Mouse (Mus musculus) right cerebral cortex, adult 18-20 months (tissue): ENCODE measurements at regions not wholly inside any gene's neighbourhood (a gene's known extent, or its start where the extent isn't known, plus 50 kb on each side); places are given as distances from the start of the nearest gene placed in this dataset.

Experiments
- DNase-seq: peaks from one replicate; pipeline ENCODE4 v3.0.0; 2022; ENCODE audit warnings: mixed read lengths

DNA sequence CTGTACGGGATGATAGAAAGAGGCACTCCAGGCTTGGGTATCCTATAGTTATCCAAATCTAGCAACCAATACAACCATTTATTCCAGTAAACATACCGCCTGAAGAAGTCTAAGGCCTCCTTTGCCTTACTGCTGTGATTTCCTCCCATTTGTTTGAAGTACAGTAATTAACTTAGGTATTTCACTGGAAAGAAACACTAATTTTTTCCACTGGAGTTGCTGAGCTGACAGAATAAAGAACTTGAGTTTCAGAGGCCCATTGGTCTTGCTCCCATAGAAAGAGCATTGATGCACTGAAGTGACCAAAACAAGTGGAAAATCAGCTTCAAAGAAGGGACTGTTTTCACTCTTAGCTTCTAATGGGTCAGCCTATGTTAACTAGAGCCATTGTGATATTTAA lies 1100.8 kb upstream of the Gm7489 start:
- no peak for DNase-seq

DNA sequence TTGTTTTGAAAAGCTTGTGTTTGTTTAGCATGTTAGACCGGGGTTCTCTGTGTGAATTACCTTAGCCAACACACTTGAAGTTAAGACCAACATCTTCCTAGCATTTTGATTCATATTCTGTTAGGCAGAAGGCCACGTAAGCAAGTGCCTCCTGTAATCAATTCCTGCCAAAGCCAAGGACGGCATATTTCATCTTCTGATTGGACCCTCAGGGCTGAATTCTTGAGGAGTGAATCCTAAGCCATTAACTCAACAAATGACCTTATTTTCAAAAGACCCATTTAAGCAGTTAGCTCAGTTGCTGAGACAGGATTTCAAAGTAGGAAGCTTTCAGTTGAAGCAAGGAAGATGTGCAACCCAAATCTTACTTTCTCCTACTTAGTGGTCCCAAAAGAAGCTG lies 1099.5 kb upstream of the Gm7489 start:
- no peak for DNase-seq

DNA sequence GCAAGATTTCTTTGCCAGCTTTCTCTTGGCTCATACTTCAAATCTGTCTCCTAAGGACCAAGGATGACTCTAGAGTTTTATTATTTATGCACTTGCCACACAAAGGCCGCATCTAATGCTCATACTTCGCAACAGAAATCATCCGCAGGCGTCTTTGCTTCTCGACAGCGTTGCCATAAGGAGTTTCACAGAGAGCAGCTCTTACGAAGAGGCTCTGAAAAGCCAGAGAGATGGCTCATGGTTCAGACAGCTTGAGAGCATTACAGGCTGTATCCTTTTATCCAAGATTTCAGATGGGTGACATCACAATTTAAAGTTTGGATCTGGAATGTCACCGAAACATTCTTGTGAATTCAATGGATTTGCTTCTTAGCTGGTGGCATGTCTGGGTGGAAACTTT lies 1098.7 kb upstream of the Gm7489 start:
- DNase-seq = no peak

DNA sequence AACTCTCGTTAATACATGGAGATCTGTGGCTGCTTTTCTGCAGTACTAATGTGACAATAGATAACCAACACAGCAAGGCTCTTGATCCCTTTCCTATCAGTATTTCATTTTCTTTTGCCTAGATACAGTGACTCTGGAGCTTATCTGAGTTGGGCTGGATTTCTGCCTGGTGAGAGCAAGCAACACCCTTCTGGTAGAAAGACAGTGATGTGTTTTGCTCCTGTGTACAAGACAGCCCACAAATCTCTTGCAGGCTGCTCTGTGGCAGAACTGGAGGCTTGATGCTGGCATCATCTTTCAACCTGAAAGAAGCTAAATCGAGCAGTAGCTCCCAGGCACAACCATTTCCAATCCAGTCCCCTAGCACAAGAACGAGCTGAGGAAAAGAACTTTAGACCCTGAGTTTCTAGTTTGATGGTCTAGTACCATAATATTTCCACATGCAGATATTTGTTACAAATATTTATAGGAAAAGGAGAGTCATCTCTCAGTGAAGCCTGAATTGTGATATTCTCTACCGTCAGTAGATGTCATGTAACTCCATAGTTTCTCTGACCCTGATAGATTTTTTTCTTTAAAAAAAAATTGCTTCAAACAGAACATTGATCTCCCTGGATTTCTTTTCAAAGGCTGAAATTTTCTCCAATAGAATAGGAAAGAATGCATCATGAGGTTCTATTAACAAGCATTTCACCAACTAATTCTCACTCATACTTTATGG lies 1079.1 kb upstream of the Gm7489 start:
- DNase-seq = peak; percentile 26

DNA sequence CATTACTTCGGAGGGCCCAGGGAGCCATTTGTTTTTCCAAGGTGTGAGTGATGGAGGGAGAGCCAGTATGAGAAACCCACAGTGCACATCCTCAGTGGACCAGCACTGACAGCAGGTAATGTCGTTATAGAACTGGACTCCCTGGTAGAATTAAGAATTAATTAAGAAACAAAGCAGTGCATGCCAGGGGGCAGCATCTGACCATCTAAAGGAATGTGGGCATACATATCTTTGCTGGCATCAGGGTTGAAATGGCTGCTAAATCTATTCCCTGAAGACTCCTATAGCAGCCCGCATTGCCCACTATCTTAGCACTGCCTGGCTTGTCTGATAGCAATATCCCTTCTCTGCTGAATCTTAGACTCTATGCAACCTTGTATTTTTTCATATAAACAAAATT lies 1076.1 kb upstream of the Gm7489 start:
- DNase-seq = peak; percentile 9

DNA sequence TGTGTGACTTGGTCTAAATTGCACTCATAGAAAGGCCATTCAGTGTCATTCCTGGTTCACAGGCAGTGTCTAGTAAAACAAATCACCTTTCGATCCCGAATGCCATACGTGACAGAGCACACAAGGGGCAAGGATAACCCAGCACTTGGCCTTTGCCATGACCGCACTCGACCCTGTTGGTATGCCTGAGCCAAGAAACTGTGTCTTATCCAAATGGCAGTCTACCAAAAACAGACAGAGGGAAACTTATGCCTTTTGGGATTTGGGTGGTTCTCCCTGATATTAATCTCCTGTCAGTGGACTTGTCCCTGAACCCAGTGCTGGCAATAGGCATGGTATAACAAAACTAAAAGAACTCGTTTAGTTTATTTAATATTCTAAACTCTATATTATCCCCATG lies 1063.9 kb upstream of the Gm7489 start:
- no peak for DNase-seq

DNA sequence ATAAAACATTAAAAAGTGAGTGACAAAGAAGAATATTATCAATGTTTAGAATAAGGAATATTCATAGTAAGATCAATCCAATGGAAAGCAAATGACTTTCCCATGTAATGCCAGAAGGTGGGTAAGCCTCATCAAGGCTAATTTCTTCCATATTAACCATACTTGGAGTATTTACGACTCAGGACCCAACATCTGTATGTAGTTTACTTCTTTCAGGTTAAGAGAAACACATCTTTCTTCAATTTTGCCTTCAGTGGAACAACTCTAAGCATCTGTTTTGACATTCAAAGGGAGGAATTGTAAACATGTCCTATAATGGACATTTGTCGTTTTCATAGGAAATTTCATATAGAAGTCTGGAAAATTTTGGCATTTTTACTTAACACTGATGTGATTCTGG lies 1047.8 kb upstream of the Gm7489 start:
- DNase-seq = no peak

DNA sequence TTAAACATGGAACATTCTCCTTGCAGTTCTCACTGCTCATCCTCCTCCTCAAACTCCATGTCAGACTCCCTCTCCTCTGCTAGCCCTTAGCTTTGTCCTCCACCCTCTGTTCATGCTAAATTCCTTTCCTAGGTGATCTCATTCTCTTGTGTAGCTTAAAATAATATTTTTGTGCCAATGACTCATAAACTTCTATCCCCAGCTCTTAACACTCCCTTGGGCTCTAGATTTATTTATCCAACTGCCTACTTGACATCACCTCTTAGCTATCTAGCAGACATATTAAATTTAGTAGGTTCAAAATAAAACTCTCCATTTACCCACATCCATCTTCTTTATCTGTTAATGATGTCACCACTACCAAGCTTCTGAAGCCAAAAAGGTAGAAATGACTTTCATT lies 1036.6 kb upstream of the Gm7489 start:
- no peak for DNase-seq

DNA sequence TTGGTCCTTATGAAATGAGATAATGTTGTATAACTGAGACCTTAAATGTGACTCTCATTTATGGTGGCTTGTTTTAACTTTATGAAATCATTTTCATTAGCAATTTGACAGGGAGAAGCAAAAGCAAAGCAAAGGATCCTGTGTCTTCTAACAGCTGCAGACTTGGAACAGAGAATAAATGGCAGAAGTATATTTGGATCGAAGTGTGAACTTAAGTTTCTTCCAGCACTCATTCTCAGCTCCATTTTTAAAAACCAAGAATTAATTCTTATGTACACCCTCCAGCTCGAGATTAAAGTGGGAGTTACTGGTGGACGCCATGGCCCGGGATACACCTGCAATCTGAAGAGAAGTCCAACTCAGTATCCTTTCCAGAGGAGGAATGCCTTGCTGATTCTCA lies 1026.0 kb upstream of the Gm7489 start:
- DNase-seq = no peak

DNA sequence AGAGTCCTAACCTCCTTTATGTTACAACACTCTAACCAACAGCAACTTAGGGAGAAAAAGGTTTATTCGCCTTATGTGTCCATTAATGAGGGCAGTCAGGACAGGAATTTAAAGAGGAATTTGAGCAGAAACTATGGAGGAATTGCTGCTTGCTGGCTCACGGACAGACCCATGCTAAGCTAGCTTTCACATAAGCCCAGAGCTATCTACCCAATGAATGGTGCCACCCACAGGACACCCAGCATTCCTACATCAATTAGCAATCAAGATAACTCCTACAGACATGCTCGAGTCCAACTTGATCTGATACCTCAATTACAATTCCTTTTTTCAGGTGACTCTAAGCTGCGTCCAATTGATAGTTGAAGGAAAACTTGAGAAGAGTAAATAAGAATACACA lies 1021.2 kb upstream of the Gm7489 start:
- DNase-seq = no peak

DNA sequence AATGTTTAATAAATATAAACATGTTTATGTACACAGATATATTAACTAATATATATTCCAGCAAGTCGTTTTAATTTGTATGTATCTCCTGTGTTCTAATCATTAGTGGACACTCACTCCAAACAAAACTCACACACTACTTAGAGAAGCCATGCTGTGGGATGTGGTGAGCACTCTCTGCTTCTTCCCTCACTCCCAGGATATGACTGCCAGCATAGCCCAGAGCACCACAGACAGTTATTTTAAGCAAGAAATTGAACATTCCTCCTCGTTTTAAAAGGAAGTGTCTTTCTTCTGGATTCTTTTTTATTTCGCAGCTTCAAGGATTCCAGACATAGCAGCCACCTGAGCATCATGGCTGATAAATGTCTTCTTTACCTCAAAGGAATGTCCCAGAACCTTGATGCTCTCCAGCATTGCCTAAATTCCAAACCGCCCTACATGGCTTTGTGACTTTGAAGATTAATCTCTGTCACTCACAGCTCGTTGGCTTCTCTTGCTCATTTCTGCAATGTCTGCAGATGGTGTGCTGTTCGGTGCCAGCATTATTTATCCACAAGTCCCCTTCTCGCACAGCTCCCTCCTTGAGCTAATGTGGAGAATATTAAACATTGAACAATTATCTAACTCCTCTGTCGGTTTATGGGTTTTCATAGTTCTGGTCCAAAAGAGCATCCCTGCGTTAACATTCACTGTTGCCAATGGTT lies 992.3 kb upstream of the Gm7489 start:
- DNase-seq = peak; percentile 1

DNA sequence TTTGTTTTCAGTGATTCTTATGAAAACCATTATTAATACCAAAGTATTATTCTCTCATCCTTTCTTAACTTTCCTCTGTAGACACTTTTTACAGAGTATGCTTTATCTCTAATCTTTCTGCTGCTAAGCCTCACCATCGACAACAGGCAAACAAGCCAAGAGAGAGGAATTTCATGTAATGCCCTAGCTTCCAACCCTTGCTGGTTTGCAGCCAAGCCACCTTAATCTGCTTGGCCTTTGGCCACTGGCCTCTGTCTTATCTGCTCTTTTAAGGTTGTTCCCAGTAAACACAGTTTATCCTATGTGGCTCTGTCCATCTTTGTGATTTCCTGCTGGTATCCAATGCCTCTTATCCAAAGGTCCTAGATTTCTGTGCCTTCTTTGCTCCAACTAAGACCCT lies 986.6 kb upstream of the Gm7489 start:
- no peak for DNase-seq

DNA sequence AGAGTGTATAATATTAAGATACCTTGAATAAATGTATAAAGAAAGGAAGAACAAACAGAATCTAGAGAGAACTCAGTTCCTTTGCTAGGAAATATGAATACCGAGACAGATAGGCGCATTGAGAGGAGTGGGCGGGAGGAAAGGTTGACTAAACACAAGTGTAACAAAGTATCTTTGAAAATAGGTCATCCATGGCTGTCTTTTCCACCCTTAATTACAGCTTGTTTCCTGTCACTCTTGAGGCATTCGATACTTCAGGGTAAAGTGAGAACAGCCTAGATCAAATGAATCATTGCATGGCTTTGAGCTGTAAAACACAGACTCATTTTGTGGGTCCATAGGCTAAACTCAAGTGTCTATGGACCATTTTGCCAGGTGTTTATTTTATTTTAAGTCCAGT lies 985.3 kb upstream of the Gm7489 start:
- DNase-seq = no peak

DNA sequence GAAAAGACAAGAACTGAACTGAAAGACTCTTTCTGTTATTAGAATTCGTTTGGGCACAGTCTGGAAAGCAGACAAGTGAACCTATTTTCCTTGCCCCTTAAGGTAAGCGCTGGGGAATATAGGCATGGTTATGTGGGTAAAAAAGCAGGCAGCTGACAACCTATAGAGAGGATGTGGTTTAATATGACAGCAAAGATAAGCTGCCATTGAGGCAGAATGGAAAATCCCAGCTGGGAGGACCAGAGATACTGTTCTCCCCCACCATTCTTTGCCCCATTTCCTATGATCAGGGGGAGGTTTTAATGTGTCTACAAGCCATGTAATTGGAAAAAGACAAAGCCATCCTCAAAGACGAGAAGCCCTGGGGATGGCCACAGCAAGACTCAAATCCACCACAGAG lies 984.9 kb upstream of the Gm7489 start:
- DNase-seq = no peak

DNA sequence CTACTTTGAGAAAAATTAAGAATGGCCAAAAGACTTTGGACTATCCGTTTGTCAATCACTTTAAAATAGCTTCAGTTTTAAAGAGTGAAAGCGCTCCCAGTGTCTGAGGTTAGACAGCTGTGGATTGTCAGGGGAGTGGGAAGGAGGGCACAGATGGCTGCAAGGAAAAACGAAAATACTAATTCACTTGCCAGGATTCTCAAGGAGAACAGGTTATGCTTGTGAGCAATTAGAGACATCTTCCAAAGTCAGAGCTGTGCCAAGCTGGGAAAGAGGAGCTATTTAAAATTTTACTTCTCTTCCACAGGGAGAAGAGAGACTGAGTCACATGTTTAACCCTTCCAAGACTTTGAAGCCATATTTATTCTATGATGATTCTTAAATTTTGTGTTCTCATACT lies 979.5 kb upstream of the Gm7489 start:
- DNase-seq = peak; percentile 24

DNA sequence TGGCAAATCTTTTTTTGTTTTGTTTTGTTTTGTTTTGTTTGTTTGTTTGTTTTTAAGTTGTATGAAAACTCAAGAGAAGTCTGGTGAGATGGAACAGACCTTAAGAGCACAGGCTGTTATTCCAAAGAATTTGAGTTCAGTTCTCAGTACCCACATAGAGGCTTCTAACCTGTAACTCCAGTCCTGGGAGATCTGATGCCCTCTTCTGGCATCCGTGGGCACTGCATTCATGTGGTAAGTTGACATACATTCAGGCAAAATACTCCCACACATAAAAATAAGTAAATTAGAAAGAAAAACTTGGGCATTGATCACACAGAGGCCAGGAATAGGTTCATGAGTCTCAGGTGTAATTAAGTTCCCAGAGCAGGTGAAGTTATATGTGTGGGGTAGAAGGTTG lies 977.5 kb upstream of the Gm7489 start:
- DNase-seq = no peak

DNA sequence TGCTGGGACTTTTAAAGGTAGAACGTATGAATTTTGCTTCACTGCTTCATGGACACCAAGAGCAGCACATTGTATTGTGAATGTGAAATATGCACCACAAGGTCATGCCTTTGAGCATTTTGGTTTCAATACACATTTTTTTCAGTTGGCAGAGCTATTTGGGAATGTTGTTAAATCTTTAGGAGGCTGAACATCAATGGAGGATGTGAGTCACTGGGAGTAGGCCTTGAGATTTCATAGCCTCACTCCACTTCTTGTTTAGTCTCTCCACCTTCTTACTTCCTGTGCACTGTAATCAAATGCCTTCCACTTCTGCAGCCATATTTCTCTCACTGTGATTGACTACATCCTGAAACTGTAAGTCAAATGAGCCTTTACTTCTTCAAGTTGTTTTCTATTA lies 962.4 kb upstream of the Gm7489 start:
- no peak for DNase-seq

DNA sequence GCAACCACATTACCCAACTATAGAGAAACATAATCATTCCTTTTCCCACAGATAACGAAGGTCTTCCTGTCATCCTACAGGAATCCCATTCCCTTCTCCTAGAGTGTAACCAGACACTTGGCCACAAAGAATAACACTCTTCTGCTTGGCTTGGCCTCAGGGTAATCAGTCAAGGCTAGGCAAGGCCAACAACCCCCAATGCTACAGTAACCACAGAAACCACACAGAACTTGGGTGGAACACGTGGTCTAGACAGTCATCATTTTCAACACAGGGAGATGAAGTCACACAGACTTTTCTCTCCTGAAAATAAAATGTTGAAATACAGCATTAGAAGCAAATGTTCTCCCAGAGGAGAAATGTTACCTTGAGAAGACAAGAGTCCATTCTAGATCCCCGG lies 956.3 kb upstream of the Gm7489 start:
- DNase-seq = no peak

DNA sequence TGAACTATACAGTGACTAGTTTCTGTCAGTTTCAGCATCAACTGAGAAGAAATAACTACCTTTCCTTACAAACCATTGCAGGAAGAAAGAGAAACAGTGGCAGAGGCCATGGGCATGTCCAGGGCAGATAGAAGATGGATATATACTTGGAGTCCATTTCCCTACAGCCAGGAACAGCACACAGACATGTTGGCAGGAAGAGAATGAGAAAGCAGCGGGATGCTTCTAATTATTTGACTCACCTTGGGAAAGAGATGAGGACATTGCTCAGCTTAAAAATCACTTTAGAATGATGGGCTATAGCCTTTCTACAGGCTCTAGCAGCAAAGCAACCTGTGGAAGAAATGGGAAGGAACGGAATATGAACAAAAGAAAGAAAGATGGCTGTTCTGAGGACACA lies 947.6 kb upstream of the Gm7489 start:
- no peak for DNase-seq

DNA sequence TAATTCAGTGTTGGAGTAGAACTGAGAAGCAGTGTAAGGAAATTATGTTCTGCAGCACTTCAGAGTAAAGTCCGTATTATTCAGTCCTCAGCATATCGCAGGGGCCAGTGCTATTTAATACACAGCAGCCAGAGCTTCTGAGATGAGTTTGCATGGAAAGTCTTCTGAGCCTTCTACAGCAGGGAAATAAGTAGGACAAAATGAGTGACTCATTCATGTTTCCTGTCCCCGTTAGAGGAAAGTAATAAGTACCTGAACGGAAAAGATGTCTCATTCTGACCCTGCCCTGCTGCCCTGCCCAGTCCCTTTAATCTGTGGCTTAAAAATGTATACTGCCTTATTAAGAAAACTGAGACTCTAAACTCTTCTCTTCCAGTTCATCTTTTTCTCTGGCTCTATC lies 940.1 kb upstream of the Gm7489 start:
- no peak for DNase-seq

DNA sequence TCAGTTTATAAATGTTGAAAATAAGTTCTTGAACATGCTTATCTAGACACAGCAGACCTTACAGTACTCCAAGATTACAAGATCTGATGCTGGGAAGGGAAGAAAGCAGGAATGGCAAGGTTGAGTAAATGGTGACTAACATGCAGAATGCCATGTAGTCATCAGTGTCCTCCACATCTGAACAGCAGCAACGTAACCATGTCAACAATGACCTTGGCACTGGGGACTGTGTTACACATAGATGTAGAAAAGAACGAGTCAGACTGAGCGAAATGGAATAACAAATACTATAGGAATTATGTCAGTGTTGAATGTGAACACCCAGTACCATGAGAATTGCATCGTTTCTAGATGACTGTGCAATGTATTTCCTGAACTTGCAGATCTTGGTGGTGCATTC lies 936.5 kb upstream of the Gm7489 start:
- no peak for DNase-seq

DNA sequence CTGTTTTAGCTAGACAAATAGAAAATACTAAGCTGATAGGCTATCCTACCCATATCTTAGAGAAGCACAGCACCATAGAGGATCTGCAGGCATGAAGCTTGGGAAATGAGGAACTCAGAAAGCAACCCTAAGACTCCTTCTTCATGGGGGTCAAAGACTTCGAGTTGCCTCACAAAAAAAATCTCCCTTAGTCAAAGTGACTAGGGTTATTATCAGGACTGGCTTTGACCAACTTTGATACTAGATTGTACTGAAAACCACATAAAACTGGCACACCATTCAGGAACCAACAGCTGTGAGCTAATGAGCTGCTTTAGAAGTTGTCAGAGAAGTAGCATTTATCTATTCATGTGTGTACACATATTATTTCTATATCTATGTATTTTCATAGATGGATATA lies 931.2 kb upstream of the Gm7489 start:
- no peak for DNase-seq

DNA sequence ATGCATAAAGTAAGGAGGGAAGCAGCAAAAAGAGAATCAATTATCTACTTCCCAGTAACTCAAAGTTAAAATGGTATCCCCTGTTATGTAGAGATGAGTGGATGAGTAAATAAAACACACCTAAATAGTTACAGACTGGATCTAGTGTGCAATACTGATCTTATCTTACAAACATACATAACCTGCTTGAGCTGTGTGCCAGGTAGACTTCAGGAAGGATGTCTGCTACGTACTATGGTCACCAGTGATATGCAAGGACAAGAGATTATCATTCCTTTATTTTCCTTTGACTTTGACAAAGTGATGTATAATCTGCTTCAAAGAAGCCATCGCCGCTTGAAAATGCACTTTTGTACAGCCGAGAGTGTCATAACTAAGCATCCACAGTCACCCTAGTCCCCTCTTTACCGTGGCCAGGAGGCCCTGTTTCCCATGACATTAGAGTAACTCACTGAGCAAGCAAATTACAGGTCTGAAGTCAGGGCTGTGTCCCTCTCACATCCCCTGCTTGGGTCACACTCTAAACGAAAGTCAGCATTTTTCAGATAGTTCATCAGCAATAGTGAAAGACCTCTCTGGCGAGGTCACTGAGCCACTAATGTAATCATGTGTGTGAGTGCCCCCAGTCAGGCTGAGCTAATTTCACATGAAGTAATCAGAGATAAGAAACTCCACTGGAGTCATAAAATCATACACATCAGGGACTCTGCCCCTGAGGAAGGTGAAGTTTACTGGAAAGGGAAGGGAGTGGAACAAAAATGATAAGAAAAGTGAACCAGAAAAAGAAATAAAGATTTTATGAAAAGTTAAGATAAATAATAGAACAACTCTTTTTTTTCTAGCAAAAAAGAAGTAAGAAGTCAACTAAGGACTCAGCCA lies 929.8 kb upstream of the Gm7489 start:
- DNase-seq = no peak

DNA sequence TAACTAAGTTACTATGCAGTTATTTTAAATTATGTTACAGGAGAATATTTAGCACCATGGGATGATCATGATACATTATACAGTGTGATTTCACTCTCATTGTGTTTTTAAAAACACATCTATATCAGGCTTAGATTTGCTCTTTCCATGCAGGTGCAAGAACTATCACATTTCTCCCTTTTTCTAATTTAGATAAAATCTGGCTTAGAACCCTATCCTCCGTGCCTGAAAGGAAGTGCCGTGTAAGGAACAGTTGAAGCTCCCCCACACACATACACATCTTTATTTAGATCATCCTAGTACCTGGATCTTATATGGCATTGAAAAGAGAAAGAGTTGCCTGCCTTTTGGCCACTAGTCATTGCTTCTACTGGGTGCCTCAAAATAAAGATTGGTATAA lies 925.0 kb upstream of the Gm7489 start:
- DNase-seq = peak; percentile 5
